18 mouse cellular contexts compared by ENCODE assay signal in genomic region chr14:121254869-121255268, GRCm38 (mm10).
"Had no signal": no experiment of that assay in that cellular context is flagged by ENCODE, and none has a peak within 500 bp of the region (broad histone marks: within the 10 kb centered on the region; RNA-seq: fewer than 3 reads in every experiment).

No protein-coding gene starts in this region.

- H3K4me1 ChIP-seq: limb, embryonic 12.5 days; limb, embryonic 15.5 days; neural tube, embryonic 12.5 days; neural tube, embryonic 15.5 days had no signal

- H3K27me3 ChIP-seq: limb, embryonic 12.5 days; limb, embryonic 15.5 days; neural tube, embryonic 12.5 days; neural tube, embryonic 15.5 days had no signal

- H3K9me3 ChIP-seq: limb, embryonic 12.5 days; limb, embryonic 15.5 days; neural tube, embryonic 12.5 days; neural tube, embryonic 15.5 days had no signal

- H3K4me3 ChIP-seq: layer of hippocampus, adult 2 months; limb, embryonic 12.5 days; limb, embryonic 15.5 days; neural tube, embryonic 12.5 days; neural tube, embryonic 15.5 days had no signal

- H3K27ac ChIP-seq: kidney, postnatal 0 days; layer of hippocampus, adult 2 months; limb, embryonic 12.5 days; limb, embryonic 15.5 days; liver, embryonic 14.5 days; macrophage; neural tube, embryonic 12.5 days; neural tube, embryonic 15.5 days had no signal

- DNase-seq: kidney, adult 2 months; kidney, postnatal 25 days; layer of hippocampus, adult 9-11 months; liver, postnatal 0 days; lung, embryonic 14.5 days; midbrain, embryonic 14.5 days; thymus, adult 2 months; thymus, postnatal 14 days; thymus, postnatal 4 days had no signal

- ATAC-seq: liver, postnatal 0 days; lung, postnatal 0 days had no signal
